Mouse (Mus musculus) limb, embryonic 13.5 days (tissue): ENCODE measurements around the gene Ckap2l. TPM values are rescaled to one million over a fixed set of nuclear protein-coding genes. Genes with fewer than 3 reads are reported as not detected.
A peak's percentile ranks its signal among the peaks of the same experiment; 100 is the strongest.

Experiments
- ATAC-seq: fragments of 200-750 bp; cut with Nextera tagmentation; 2 replicates; pipeline ENCODE4 v1.8.0; 2017; ENCODE audit warnings: low read depth, moderate number of reproducible peaks, moderate TSS enrichment; ENCODE audit not compliant: low FRiP score
- H3K27ac ChIP-seq: fragments of 300-500 bp; sonication (generic); 2 replicates; pipeline ENCODE4 v1.5.1; 2015; ENCODE audit warnings: inconsistent platforms, mild to moderate bottlenecking, moderate library complexity
- H3K27me3 ChIP-seq: fragments of 300-500 bp; sonication (generic); 2 replicates; pipeline ENCODE4 v1.6.1; 2015; ENCODE audit warnings: mild to moderate bottlenecking, inconsistent platforms
- H3K36me3 ChIP-seq: fragments of 300-500 bp; sonication (generic); 2 replicates; pipeline ENCODE4 v1.6.1; 2015; ENCODE audit warnings: inconsistent platforms, mild to moderate bottlenecking, moderate library complexity
- H3K4me1 ChIP-seq: fragments of 300-500 bp; sonication (generic); 2 replicates; pipeline ENCODE4 v1.6.1; 2015; ENCODE audit warnings: inconsistent platforms
- H3K4me2 ChIP-seq: fragments of 300-500 bp; sonication (generic); replicated peaks from 2 replicates; pipeline ENCODE4 v1.6.1; 2015; ENCODE audit warnings: inconsistent platforms, mild to moderate bottlenecking, moderate library complexity
- H3K4me3 ChIP-seq: fragments of 300-500 bp; sonication (generic); 2 replicates; pipeline ENCODE4 v1.5.1; 2015; ENCODE audit warnings: moderate library complexity, mild to moderate bottlenecking, inconsistent platforms
- H3K9ac ChIP-seq: fragments of 300-500 bp; sonication (generic); 2 replicates; pipeline ENCODE4 v1.6.1; 2015; ENCODE audit warnings: mild to moderate bottlenecking, inconsistent platforms
- H3K9me3 ChIP-seq: fragments of 300-500 bp; sonication (generic); 2 replicates; pipeline ENCODE4 v1.6.1; 2016; ENCODE audit warnings: inconsistent platforms
- WGBS: fragments of 180-500 bp; shearing (Covaris S2); methylation state at CpG from one replicate; pipeline ENCODE4 v1.1.7; 2015; 5-methylcytosine and 5-hydroxymethylcytosine counted together
- polyA plus RNA-seq: library from polyadenylated mRNA; unstranded; fragments of >200 nt; fragmentation: Nextera tagmentation; extraction: Ambion mirVana; gene quantifications from 2 replicates; pipeline ENCODE4 v1.2.1, GENCODE M21; 2015

Ckap2l gene
- polyA plus RNA-seq, 1 experiment from 2014 or later = 45.2 TPM

- H3K4me3 ChIP-seq = no peak overlapping the region
- H3K9me3 ChIP-seq = 0 out of 2 replicates have a peak, but pooled peaks cover 4% of the 10 kb centered on the region
- H3K9ac ChIP-seq = no peak overlapping the region
- H3K36me3 ChIP-seq = peaks cover 3% of the 10 kb centered on the region; the same call in 1 of the 2 replicates
- WGBS = 65% methylated on average over 6 of the region's 6 CpGs
- no peak overlapping the region for H3K27ac ChIP-seq
- H3K4me1 ChIP-seq = no peaks in the 10 kb centered on the region; the same call in 1 of the 2 replicates
- H3K27me3 ChIP-seq = no peaks in the 10 kb centered on the region
- ATAC-seq = no peak
- no peak overlapping the region for H3K4me2 ChIP-seq
Measured at GRCm38 (mm10) chr2:129261151-129261794, 35.7 kb downstream of the Ckap2l start.

- Histone ChIP-seq H3K4me3 (no peak overlapping the region), H3K27me3 (no peaks in the 10 kb centered on the region), H3K9me3 (no peaks in the 10 kb centered on the region), H3K36me3 (no peaks in the 10 kb centered on the region), H3K4me1 (no peaks in the 10 kb centered on the region; the same call in 1 of the 2 replicates), H3K9ac (peak overlapping the region; percentile 25; the same call in 1 of the 2 replicates), H3K27ac (no peak overlapping the region), H3K4me2 (no peak overlapping the region)
- no peak for ATAC-seq
- 81% methylated on average over 3 of the region's 3 CpGs for WGBS
Measured at GRCm38 (mm10) chr2:129260646-129261045, 36.4 kb downstream of the Ckap2l start.

- no peak overlapping the region; the same call in 1 of the 2 replicates for H3K9ac ChIP-seq
- H3K9me3 ChIP-seq = no peaks in the 10 kb centered on the region
- no peaks in the 10 kb centered on the region for H3K36me3 ChIP-seq
- no peak overlapping the region for H3K4me3 ChIP-seq
- no peak overlapping the region for H3K27ac ChIP-seq
- 41% methylated on average over 7 of the region's 7 CpGs for WGBS
- peak; percentile 41 for ATAC-seq
- peak overlapping the region; percentile 37 for H3K4me2 ChIP-seq
- H3K27me3 ChIP-seq = no peaks in the 10 kb centered on the region
- H3K4me1 ChIP-seq = no peaks in the 10 kb centered on the region; the same call in 1 of the 2 replicates
Measured at GRCm38 (mm10) chr2:129258475-129259211, 38.4 kb downstream of the Ckap2l start.

GRCm38 (mm10) chr2:129258056-129258455 is 39.0 kb downstream of the Ckap2l start:
- Histone ChIP-seq H3K27me3 (no peaks in the 10 kb centered on the region), H3K9ac (no peak overlapping the region; the same call in 1 of the 2 replicates), H3K4me2 (no peak overlapping the region), H3K9me3 (no peaks in the 10 kb centered on the region), H3K36me3 (no peaks in the 10 kb centered on the region), H3K4me1 (no peaks in the 10 kb centered on the region; the same call in 1 of the 2 replicates), H3K27ac (no peak overlapping the region), H3K4me3 (no peak overlapping the region)
- 80% methylated on average over 3 of the region's 3 CpGs for WGBS
- 0 out of 2 replicates have a peak, but pooled peaks have one; percentile 16 for ATAC-seq

- no peak overlapping the region for H3K9ac ChIP-seq
- H3K4me1 ChIP-seq = no peaks in the 10 kb centered on the region; the same call in 1 of the 2 replicates
- H3K4me3 ChIP-seq = no peak overlapping the region
- no peak overlapping the region for H3K4me2 ChIP-seq
- 67% methylated on average over 4 of the region's 4 CpGs for WGBS
- no peak for ATAC-seq
- H3K27me3 ChIP-seq = no peaks in the 10 kb centered on the region
- H3K36me3 ChIP-seq = no peaks in the 10 kb centered on the region
- H3K27ac ChIP-seq = no peak overlapping the region
- no peaks in the 10 kb centered on the region for H3K9me3 ChIP-seq
Measured at GRCm38 (mm10) chr2:129256006-129256405, 41.0 kb downstream of the Ckap2l start.

GRCm38 (mm10) chr2:129254076-129254475 is 42.9 kb downstream of the Ckap2l start:
- Histone ChIP-seq H3K27ac (no peak overlapping the region), H3K4me1 (no peaks in the 10 kb centered on the region; the same call in 1 of the 2 replicates), H3K27me3 (no peaks in the 10 kb centered on the region), H3K4me2 (no peak overlapping the region), H3K4me3 (no peak overlapping the region), H3K36me3 (no peaks in the 10 kb centered on the region), H3K9me3 (no peaks in the 10 kb centered on the region), H3K9ac (no peak overlapping the region)
- WGBS = 39% methylated on average over 2 of the region's 2 CpGs
- no peak for ATAC-seq

GRCm38 (mm10) chr2:129253631-129253970 is 43.4 kb downstream of the Ckap2l start:
- 46% methylated on average over 2 of the region's 2 CpGs for WGBS
- no peak for ATAC-seq
- Histone ChIP-seq H3K27me3 (no peaks in the 10 kb centered on the region), H3K27ac (no peak overlapping the region), H3K36me3 (no peaks in the 10 kb centered on the region), H3K4me2 (no peak overlapping the region), H3K4me3 (no peak overlapping the region), H3K9ac (no peak overlapping the region), H3K9me3 (no peaks in the 10 kb centered on the region), H3K4me1 (no peaks in the 10 kb centered on the region; the same call in 1 of the 2 replicates)

- H3K9me3 ChIP-seq = no peaks in the 10 kb centered on the region
- H3K4me2 ChIP-seq = no peak overlapping the region
- no peaks in the 10 kb centered on the region for H3K27me3 ChIP-seq
- no peak overlapping the region for H3K27ac ChIP-seq
- no peak overlapping the region for H3K4me3 ChIP-seq
- ATAC-seq = no peak
- H3K9ac ChIP-seq = no peak overlapping the region
- H3K4me1 ChIP-seq = no peaks in the 10 kb centered on the region
- WGBS = 86% methylated on average over 19 of the region's 19 CpGs
- H3K36me3 ChIP-seq = no peaks in the 10 kb centered on the region
Measured at GRCm38 (mm10) chr2:129252836-129253630, 44.0 kb downstream of the Ckap2l start.

- H3K4me1 ChIP-seq = 0 out of 2 replicates have a peak, but pooled peaks cover 4% of the 10 kb centered on the region
- no peak for ATAC-seq
- no peak overlapping the region for H3K4me3 ChIP-seq
- H3K27me3 ChIP-seq = no peaks in the 10 kb centered on the region
- H3K27ac ChIP-seq = no peak overlapping the region
- WGBS = 38% methylated on average over 1 of the region's 1 CpGs
- no peaks in the 10 kb centered on the region for H3K9me3 ChIP-seq
- H3K4me2 ChIP-seq = no peak overlapping the region
- no peak overlapping the region for H3K9ac ChIP-seq
- no peaks in the 10 kb centered on the region for H3K36me3 ChIP-seq
Measured at GRCm38 (mm10) chr2:129249321-129249720, 47.7 kb downstream of the Ckap2l start.

- H3K9ac ChIP-seq = no peak overlapping the region
- H3K27me3 ChIP-seq = no peaks in the 10 kb centered on the region
- 89% methylated on average over 7 of the region's 7 CpGs for WGBS
- no peak overlapping the region for H3K27ac ChIP-seq
- H3K4me3 ChIP-seq = no peak overlapping the region
- no peaks in the 10 kb centered on the region for H3K36me3 ChIP-seq
- H3K4me2 ChIP-seq = no peak overlapping the region
- H3K9me3 ChIP-seq = no peaks in the 10 kb centered on the region
- ATAC-seq = no peak
- peaks cover 8% of the 10 kb centered on the region; the same call in 1 of the 2 replicates for H3K4me1 ChIP-seq
Measured at GRCm38 (mm10) chr2:129247707-129248121, 49.3 kb downstream of the Ckap2l start.

GRCm38 (mm10) chr2:129246924-129247323 is 50.1 kb downstream of the Ckap2l start:
- 92% methylated on average over 12 of the region's 12 CpGs for WGBS
- no peak for ATAC-seq
- Histone ChIP-seq H3K4me2 (no peak overlapping the region), H3K36me3 (no peaks in the 10 kb centered on the region), H3K9me3 (no peaks in the 10 kb centered on the region), H3K4me3 (no peak overlapping the region), H3K9ac (no peak overlapping the region), H3K4me1 (peaks cover 8% of the 10 kb centered on the region; the same call in 1 of the 2 replicates), H3K27me3 (no peaks in the 10 kb centered on the region), H3K27ac (no peak overlapping the region)

- Histone ChIP-seq H3K4me1 (peaks cover 10% of the 10 kb centered on the region), H3K36me3 (no peaks in the 10 kb centered on the region), H3K27me3 (no peaks in the 10 kb centered on the region), H3K4me2 (no peak overlapping the region), H3K4me3 (no peak overlapping the region), H3K9ac (no peak overlapping the region), H3K9me3 (no peaks in the 10 kb centered on the region), H3K27ac (no peak overlapping the region)
- 75% methylated on average over 7 of the region's 7 CpGs for WGBS
- no peak for ATAC-seq
Measured at GRCm38 (mm10) chr2:129246436-129246835, 50.6 kb downstream of the Ckap2l start.
